Mouse (Mus musculus) lung, adult 18-20 months (tissue): ENCODE data around the gene Cort.

Experiments used
- DNase-seq, 2 experiments: peaks; one replicate each; pipeline ENCODE4 v3.0.0; 2022; ENCODE audit warnings: mixed read lengths in 2 of 2

Cort gene

DNA sequence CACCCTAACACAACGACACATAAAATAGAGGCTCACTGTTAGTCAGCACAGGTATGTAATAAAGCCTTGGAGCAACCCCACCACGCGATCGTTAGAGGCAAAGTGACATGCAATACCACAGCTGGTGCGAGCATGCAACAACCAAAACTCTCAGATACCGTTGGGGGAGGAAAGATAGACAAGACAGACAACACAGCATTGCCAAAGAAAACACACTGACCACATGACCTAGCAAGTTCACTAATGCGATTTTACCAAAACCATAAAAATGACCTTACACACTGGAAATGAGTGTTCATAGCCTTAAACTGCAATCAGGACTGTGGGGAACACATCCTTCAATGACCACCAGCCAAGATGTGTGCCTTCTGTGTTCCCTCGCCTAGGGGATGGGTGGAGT is 35.2 kb downstream of the Cort start:
- no peak for DNase-seq

DNA sequence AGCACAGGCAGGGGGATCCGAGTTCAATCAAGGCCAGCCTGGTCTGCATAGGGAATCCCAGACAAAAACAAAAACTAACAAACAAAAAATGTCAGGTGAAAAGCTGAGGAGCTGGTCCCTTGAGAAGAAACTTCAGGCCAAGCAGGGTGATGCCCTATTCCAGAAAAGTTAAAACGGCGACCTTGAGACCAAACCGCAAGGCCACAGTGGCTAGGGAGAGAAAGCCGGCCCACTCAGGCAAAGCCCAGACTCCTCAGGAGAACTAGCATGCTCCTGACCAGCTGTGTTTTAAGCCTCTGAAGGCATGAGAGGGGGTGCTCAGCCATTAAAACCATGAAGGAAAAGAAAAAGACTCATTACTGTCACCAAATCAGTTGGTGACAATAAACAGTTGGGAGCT is 41.2 kb downstream of the Cort start:
- DNase-seq, result no peak

GRCm38 (mm10) chr4:149081528-149081927 is 45.0 kb downstream of the Cort start:
- DNase-seq, result peak; percentile 80 to 87

DNA sequence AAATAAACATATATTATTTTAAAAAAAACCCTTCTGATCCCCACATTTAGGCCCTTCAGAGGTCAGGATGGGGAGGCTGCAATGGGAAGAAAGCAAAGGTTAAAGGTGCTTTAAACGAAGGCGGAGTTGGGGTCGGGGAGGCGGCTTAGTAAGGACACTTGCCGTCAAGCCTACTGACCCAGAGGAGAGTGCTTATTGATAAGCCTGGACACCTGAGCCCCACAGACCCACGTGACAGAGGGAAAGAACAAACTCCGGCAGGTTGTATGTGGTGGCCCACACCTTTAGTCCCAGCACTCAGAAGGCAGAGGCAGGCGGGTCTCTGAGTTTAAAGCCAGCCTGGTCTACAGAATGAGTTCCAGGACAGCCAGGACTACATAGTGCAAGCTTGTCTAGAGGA is 46.5 kb downstream of the Cort start:
- DNase-seq, result no peak

DNA sequence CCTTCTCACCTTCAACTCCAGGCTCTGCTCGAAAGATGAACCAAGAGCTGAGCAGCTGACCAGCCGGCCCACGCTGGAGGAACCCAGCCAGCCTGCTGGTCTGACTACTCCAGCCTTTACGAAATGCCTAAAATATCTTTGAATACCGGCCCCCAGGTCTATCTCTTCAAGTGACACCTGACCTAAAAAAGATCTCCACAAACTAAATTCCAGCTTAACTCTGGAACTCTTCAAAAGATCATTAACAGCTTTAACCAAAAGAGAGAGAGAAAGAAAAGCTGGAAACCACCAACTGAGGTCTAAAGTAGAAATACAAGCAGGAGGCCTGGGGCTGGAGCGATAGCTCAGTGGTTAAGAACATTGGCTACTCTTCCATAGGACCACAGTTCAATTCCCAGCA is 46.9 kb downstream of the Cort start:
- no peak for DNase-seq

DNA sequence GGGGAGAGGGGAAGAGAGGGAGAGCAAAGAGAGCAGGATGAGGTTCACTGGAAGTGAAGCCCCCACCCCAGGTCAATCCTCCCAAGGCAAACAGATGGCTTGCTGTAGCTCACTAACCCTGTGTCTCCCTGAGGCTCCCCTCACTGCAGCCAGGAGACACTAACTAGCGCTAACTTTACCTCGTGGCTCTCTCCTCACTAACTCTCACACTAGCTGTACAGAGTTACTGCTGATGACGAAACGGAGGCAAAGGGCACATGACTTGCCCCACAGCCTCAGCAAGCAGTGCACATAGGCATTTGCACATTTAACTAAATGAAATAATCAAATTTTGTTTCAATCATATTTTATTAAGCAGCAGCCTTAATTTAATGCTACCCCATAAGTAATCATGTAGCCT is 48.3 kb downstream of the Cort start:
- DNase-seq, result no peak

DNA sequence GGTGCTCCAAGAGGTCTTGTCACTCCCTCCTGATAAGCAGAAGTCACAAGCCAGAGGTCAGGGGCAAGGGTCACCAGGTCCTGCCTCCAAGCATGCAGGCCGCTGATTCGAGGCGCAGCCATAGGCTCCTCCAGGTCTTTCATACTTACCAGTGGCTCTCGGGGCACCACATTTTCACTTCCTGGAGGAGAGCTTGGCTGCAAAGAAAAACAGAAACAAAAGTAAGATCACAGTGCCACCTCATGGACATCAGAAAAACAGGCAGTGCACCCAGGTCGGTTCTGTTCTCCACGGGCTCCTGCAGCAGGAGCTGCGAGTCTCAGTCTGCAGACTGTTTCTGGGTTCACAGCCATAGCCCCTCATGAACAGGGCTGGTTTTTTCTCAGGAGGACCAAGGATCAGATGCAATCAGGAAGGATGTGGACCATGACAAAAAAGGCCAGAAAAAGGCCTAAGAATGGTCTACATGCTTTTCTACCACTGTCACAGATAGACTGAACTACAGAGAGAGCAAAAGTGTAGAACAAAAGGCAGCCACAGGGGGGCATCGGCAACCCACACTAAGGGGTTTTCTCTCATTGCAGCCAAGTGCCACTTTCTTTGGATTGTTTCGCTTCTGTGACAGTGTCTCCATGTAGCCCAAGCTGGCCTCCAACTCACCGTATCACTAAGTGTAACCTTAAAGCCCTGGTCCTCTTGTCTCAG is 50.5 kb downstream of the Cort start:
- peak; percentile 77 to 78 for DNase-seq

- DNase-seq, result peak; percentile 57 to 64
Observed at GRCm38 (mm10) chr4:149075073-149075472, 51.5 kb downstream of the Cort start.
